Mouse (Mus musculus): ENCODE measurements at regions not wholly inside any gene's neighbourhood (a gene's known extent, or its start where the extent isn't known, plus 50 kb on each side); places are given as distances from the start of the nearest gene placed in this dataset.

DNA sequence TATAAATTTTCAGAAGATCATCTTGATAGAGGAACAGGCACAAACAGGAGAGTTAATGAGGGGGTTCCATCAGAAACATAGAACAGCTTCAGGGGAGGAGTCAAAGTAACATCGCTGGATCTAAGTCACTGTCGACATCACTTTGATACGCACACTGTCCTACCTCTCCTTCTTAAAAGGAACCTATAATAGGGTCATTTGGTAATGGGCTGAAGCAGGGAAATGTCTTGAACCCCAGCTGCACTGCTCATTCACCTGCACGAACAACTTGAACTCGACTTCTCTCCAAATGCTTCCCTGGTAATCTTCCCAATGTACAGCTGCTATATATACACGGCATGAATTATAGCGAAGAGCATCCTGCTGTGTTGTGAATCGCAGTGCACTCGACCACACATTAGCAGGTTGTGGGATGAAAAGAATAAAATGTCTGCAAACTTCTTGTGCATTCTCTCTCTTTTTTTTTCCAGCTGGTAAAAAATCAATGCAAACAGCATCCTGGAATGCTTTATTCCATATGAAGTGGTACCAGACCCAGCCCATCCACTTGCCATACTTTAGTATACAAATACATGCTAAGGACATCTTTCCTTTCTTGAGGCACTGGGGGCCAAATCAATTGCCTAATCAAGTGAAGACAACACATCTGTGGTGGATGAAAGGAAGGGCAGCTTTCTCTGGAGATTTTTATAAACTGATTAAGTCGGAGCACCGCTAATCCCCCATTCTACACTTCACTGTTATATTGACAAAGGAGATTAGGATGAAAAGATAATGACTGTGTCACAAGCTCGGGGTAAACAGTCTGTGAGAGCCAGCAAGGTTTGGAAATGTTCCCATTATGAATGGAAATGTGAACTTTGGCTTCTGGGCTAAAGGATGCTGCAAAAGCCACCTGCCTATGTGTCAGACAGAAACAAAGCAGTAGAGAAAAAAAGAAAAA is 325.6 kb upstream of the Itga1 start:
- no peak for DNase-seq (ENCODE audit: low spot score in 2 of 2)

DNA sequence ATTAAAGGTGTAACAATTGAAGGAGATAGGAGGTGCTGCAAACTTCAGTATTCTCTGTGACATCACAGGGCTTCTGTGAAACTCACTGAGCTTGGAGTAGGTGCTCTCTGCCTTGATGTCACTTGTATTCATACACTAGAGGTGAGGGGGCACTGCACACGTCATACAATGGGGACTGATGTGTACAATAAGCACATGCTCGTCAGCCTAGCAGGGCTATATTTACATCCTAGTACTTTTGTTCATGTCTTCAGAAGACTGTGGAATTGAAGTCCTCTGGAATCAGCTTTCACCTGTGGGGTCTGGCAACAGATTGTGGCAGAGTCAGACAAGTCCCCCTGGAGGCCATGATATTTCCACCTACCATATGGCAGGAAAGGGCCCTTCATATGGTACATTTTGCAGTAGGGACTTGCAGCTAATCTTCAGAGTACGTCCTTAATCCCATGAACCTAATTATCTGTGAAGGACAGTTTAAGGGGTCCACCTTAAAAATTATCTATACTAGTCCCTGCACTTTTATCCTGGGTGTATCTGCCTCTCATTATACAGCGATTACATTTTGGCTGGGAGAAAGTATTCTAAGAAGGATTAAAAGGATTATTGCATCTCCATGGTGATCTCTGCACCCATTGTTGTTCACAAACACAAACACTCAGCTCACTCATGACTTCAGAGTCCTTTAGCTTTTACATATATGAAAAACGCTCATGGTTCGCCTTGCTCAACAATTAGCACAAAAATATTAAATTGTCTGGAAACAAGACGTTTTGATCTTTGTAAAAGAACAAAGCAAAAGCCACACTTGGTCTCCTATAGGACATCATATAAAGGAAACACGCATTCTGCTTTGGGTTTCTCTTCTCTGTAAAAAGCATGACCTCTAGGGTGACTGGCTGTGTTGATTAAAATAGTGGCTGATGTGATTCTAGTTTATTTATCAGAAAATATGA is 324.1 kb upstream of the Itga1 start:
- no peak for DNase-seq (ENCODE audit: low spot score in 2 of 2)

- peak; percentile 6 to 42 for DNase-seq (ENCODE audit: low spot score in 2 of 2)
Measured at GRCm38 (mm10) chr13:115423761-115424160, 322.0 kb upstream of the Itga1 start.

DNA sequence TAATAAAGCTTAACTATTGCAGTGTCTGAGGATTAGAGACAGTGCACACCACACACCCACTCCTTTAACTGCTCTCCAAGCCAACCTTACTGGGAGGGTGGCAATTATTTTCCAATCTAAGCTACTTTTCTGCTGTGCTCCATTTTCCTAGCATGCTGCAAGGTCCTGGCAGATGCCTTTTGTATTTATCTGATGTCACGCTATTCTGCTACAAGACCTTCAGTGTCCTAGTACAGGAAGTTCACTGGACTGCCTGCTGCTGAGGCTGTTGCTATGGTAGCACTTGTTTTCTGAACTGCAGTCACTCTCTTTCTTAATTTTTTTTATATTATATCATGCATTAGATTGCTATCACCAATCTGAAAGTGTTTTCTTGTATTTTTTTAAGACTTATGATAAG is 319.7 kb upstream of the Itga1 start:
- DNase-seq (ENCODE audit: low spot score in 2 of 2), result no peak

GRCm38 (mm10) chr13:115417829-115418228 is 316.1 kb upstream of the Itga1 start:
- DNase-seq (ENCODE audit: low spot score in 2 of 2), result no peak

DNA sequence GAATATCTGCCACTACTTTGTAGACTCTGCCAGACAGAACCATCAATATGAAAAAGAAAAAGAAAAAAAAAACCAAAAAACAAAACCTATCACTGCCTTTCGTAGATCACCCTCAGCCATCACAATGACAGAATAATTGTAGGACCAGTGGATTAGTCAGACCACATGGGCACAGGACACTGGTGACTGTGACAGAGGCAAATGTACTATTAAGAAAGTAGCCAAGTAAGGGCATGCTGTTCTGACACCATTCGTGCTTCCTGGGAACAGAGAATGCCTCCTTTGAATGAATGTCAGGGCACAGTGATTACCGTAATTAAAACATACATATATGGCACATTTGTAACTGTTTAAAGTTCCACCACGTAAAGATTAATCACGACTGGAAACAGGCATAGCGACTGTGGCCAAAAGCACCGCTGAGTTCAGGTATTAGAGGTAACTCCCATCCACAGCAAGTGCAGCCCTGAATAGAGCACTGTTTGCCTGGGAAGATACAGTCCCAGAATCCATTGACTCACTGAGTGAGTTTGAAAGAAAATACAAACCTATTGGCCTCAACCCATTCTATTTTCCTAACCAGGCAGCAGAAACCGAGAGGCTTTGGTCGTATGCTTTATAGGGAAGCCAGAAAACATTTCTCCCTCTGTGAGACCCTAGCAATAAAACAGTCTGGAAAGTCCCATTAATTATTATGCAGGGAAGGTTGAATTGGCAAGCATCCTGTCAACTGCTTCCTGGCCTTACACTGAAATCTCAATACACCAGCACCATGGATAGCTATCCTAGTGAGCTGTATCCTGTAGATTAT is 312.2 kb upstream of the Itga1 start:
- DNase-seq (ENCODE audit: low spot score in 2 of 2), result no peak

GRCm38 (mm10) chr13:115405916-115406315 is 304.2 kb upstream of the Itga1 start:
- DNase-seq (ENCODE audit: low spot score in 2 of 2), result no peak

DNA sequence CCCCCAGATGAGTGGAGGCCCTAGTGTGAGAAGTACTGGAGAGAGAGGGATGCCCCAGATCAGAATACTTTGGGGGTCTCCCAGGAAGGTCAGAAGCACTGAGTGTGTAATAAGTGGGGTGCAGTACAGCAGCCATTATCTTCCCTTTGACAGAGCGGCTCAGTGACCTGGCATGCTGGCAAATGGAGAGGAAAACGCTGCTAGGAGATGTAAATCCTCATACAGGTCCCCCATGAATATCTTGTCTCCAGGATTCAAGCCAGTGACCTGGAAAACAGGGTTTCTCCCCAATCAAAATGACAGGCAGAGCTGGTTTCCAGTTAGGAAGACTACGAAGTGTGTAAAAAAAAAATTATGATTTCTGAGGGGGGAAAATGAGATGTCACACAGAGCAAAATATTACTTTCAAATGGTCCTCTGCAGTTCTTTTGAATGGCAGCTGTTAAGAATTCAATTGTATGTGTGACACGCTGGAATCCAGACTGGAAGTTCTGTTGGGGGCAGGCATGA is 299.0 kb upstream of the Itga1 start:
- no peak for DNase-seq (ENCODE audit: low spot score in 2 of 2)

- DNase-seq (ENCODE audit: low spot score in 2 of 2), result no peak
Measured at GRCm38 (mm10) chr13:115379682-115380081, 277.9 kb upstream of the Itga1 start.

DNA sequence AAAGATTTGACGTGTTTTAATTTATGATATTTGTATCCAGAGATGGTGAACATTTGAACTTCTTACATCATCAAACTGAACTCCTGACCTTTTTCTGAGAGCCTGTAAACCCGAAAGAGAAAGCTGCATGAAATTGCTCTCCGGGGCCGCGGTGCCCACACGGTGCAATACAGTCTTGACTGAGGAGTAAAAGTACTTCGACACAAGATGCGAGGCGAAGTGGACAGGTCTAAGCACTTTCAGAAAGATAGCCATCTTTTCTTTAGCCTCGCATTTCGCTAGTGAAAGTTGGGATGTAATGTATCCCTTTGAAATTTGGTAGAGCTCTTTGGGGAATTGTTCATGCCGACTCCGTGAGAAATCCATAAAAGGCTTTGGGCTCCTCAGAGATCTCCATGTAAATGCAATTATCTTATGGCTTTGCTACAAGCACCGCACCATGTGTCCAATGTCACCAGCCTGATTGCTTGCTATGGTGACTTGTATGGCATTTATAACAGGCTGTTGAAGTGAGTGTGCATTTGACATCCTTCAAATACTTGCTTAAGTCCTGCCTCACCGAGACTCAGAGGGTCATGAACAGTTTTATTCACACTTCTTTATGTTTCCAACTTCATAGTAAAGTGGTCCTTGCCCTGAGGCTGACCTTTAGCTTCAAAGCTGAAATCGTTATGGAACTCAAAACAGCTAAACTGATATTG is 274.6 kb upstream of the Itga1 start:
- no peak for DNase-seq (ENCODE audit: low spot score in 2 of 2)

DNA sequence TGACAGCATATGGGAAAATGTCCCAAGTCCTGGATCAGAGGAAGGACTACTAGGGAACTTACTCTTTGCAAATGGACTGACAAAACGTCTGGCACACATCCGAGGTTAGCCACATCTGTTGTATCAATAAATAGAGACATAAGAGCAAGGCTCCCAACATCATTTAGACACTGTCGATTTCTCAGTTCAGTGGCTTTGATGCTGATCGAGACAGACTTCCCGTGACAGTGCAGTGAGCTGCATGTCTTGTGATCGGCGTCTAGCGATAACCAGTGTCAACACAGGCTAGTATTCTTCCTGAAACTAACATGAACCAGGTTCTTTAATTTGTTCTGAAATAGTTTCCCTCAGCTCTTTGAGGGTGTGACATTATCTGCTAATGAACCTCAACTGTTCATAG is 259.7 kb upstream of the Itga1 start:
- no peak for DNase-seq (ENCODE audit: low spot score in 2 of 2)

- no peak for DNase-seq (ENCODE audit: low spot score in 2 of 2)
Measured at GRCm38 (mm10) chr13:115347022-115347398, 245.2 kb upstream of the Itga1 start.

GRCm38 (mm10) chr13:115346115-115347021 is 244.6 kb upstream of the Itga1 start:
- DNase-seq (ENCODE audit: low spot score in 2 of 2), result peak in 1 of 2 experiments; percentile 3

- no peak for DNase-seq (ENCODE audit: low spot score in 2 of 2)
Measured at GRCm38 (mm10) chr13:115329000-115329960, 227.5 kb upstream of the Itga1 start.

- no peak for DNase-seq (ENCODE audit: low spot score in 2 of 2)
Measured at GRCm38 (mm10) chr13:115326294-115326693, 224.5 kb upstream of the Itga1 start.

GRCm38 (mm10) chr13:115316681-115317080 is 214.9 kb upstream of the Itga1 start:
- DNase-seq (ENCODE audit: low spot score in 2 of 2), result no peak

DNA sequence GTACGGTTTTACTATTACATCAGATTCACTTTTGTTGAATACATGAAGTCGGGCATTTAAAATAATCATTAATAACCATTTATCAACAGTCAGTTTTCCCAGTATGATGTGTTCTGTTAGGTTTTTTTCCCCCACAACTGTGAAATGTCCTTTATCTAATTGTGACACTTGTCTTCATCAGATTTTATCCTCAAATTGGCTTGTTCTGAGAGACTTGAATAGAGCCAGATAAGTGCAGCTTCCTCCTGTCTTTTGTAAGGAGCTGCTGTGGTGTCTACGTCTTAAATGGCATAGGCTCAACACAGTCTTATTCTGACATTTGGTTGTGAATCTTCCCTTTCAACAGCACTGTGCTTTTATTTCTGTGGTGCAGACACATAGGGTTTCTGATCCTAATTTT is 206.8 kb upstream of the Itga1 start:
- no peak for DNase-seq (ENCODE audit: low spot score in 2 of 2)

DNA sequence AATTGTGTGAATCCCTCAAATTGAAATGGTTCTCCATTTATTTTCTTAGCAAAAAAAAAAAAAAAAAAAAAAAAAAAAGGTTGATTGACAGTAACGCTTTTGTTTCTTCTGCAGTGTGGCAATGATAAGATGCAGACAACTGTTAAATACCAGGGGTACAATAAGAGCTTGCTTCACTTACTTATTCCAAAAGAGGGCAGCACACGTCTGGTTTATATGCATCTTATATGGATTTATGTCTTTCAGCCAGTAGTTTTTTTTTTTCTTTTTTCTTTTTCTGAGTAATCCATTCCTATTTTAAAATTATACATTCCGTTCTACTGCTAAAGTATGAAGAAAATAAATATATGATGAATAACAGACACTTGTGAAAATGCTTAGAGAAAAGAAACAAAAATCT is 185.6 kb upstream of the Itga1 start:
- DNase-seq (ENCODE audit: low spot score in 2 of 2), result no peak

- DNase-seq (ENCODE audit: low spot score in 2 of 2), result no peak
Measured at GRCm38 (mm10) chr13:115266164-115266563, 164.4 kb upstream of the Itga1 start.

Data from urinary bladder, adult 18-20 months (tissue).